Mouse (Mus musculus) adrenal gland, postnatal 4 days (tissue): ENCODE measurements around the gene Sema3b. TPM values are rescaled to one million over a fixed set of nuclear protein-coding genes. Genes with fewer than 3 reads are reported as not detected.
"Not testable (repeated sequence)": the region's sequence is repeated elsewhere in the genome, so short reads cannot be mapped to it uniquely, and the experiment has no call there.

Experiments
- DNase-seq, 2 experiments: peaks; one replicate each; pipeline ENCODE4 v3.0.0; 2021 to 2022; ENCODE audit warnings: low spot score in 2 of 2, mixed read lengths in 2 of 2
- total RNA-seq, 2 experiments: library from RNA; stranded (reverse); gene quantifications; 2 replicates each; pipeline ENCODE4 v1.2.3; 2021

Sema3b gene
- total RNA-seq, 2 experiments from 2014 or later, result 16.9 to 19.4 TPM

GRCm38 (mm10) chr9:107590773-107591060, 18.3 kb downstream of the Sema3b start:
- DNase-seq, result no peak

- no peak for DNase-seq
Observed at GRCm38 (mm10) chr9:107590058-107590772, 18.8 kb downstream of the Sema3b start.

GRCm38 (mm10) chr9:107587833-107588639, 21.0 kb downstream of the Sema3b start:
- DNase-seq, result no peak

GRCm38 (mm10) chr9:107586974-107587832, 21.8 kb downstream of the Sema3b start, which contains the start of gene Ifrd2:
TSS of gene Ifrd2 (plus strand) at chr9:107587642.
- peak; percentile 67 to 92 for DNase-seq

- DNase-seq, result no peak
Observed at GRCm38 (mm10) chr9:107586504-107586903, 22.5 kb downstream of the Sema3b start.

GRCm38 (mm10) chr9:107583174-107583573, 25.9 kb downstream of the Sema3b start:
- no peak for DNase-seq

GRCm38 (mm10) chr9:107582509-107583062, 26.4 kb downstream of the Sema3b start:
- DNase-seq, result no peak

- DNase-seq, result no peak
Observed at GRCm38 (mm10) chr9:107581584-107581983, 27.4 kb downstream of the Sema3b start.

- peak; percentile 60 to 80 for DNase-seq
Observed at GRCm38 (mm10) chr9:107580501-107581317, 28.3 kb downstream of the Sema3b start, which contains the start of gene Hyal3. TSS of gene Hyal3 (plus strand) at chr9:107580818.

GRCm38 (mm10) chr9:107579023-107579900, 29.8 kb downstream of the Sema3b start:
- DNase-seq, result no peak

GRCm38 (mm10) chr9:107578587-107578986, 30.4 kb downstream of the Sema3b start, which contains the start of gene Naa80:
TSS of gene Naa80 (plus strand) at chr9:107578887.
- no peak for DNase-seq

- no peak for DNase-seq
Observed at GRCm38 (mm10) chr9:107577871-107578270, 31.2 kb downstream of the Sema3b start.

- DNase-seq, result peak; percentile 46 to 75
Observed at GRCm38 (mm10) chr9:107576357-107577107, 32.5 kb downstream of the Sema3b start, which contains the start of gene Hyal1. TSS of gene Hyal1 (plus strand) at chr9:107576927.

GRCm38 (mm10) chr9:107575579-107576356, 33.3 kb downstream of the Sema3b start:
- DNase-seq, result no peak

- DNase-seq, result not testable (repeated sequence)
Observed at GRCm38 (mm10) chr9:107573774-107574173, 35.3 kb downstream of the Sema3b start.

GRCm38 (mm10) chr9:107572327-107572662, 36.7 kb downstream of the Sema3b start:
- DNase-seq, result no peak

- no peak for DNase-seq
Observed at GRCm38 (mm10) chr9:107571534-107572326, 37.3 kb downstream of the Sema3b start.
